Mouse (Mus musculus) stomach, postnatal 0 days (tissue): ENCODE results near the gene Zfp850.

Experiments
- CTCF ChIP-seq: IDR thresholded peaks from 2 replicates; pipeline ENCODE4 v1.5.1; 2016; ENCODE audit warnings: antibody characterized with exemption, low read depth, mild to moderate bottlenecking, moderate library complexity
- EP300 ChIP-seq: optimal IDR thresholded peaks from 2 replicates; pipeline ENCODE3; 2016; ENCODE audit warnings: antibody characterized with exemption

DNA sequence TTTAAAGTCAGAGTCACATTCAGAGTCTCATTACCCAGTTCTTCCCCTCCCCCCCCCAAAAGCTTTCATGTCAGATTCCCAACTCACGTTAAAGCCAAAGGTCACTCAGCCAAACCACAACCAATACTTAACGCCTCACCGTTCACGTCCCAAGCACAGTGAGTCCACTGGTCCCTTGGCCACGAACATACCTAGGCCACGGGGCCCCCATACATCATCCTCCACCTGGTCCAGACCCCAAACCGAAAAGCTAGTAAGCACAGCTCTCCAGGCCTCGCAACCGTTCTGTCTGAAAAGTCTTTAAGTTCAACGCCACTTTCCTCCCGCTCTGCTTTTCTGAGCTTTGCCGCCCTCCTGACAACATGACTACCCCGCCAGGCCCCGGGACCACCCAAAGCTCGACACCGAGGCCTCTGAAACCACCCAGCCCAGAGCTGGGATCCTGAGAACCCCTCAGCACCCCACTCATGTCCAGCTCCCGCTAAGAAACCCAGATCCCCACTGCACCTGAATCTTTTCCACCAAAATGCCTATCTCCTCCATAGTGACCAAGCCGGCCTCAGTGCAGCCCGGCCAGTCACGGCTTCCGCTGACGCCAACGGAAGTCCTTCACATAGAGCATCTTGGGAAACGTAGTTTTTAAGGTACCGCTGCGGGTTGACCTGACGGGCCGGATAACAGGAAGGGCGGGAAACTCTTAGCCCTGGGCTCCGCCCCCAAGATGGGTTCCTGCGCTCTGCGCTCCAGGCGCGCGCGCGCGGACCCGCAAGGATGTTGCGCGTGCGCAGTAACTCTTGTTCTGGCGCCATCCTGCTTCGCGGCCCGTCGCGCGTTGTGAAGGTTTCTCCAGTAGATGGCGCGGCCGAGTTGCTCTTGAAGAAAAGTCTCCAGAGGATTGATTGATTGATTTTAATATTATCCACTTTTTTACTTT, 35.8 kb upstream of the Zfp850 start, which contains the start of gene Psmc4:
- TF ChIP-seq CTCF = peak; percentile 94
- TF ChIP-seq EP300 = no peak
